Mouse (Mus musculus) hindbrain, embryonic 12.5 days (tissue): Measurements from ENCODE around the gene Mmp21. TPM values are rescaled to one million over a fixed set of nuclear protein-coding genes. Genes with fewer than 3 reads are reported as not detected.

Experiments
- ATAC-seq: fragments of 200-750 bp; cut with Nextera tagmentation; 2 replicates; pipeline ENCODE4 v1.8.0; 2017; ENCODE audit warnings: moderate TSS enrichment; ENCODE audit not compliant: low FRiP score
- H3K27ac ChIP-seq: fragments of 300-500 bp; sonication (generic); 2 replicates; pipeline ENCODE4 v1.5.1; 2016; ENCODE audit warnings: mild to moderate bottlenecking
- H3K27me3 ChIP-seq: fragments of 300-500 bp; sonication (generic); 2 replicates; pipeline ENCODE4 v1.6.1; 2016; ENCODE audit warnings: mild to moderate bottlenecking
- H3K36me3 ChIP-seq: fragments of 300-500 bp; sonication (generic); 2 replicates; pipeline ENCODE4 v1.6.1; 2016; ENCODE audit warnings: mild to moderate bottlenecking
- H3K4me1 ChIP-seq: fragments of 300-500 bp; sonication (generic); 2 replicates; pipeline ENCODE4 v1.6.1; 2016
- H3K4me2 ChIP-seq: fragments of 300-500 bp; sonication (generic); replicated peaks from 2 replicates; pipeline ENCODE4 v1.6.1; 2016; ENCODE audit warnings: mild to moderate bottlenecking
- H3K4me3 ChIP-seq: fragments of 300-500 bp; sonication (generic); 2 replicates; pipeline ENCODE4 v1.5.1; 2016; ENCODE audit warnings: mild to moderate bottlenecking
- H3K9ac ChIP-seq: fragments of 300-500 bp; sonication (generic); 2 replicates; pipeline ENCODE4 v1.6.1; 2016; ENCODE audit warnings: mild to moderate bottlenecking, moderate library complexity
- H3K9me3 ChIP-seq: fragments of 300-500 bp; sonication (generic); replicated peaks from 2 replicates; pipeline ENCODE4 v1.6.1; 2016; ENCODE audit warnings: mild to moderate bottlenecking
- WGBS: fragments of 180-500 bp; shearing (Covaris S2); methylation state at CpG from one replicate; pipeline ENCODE4 v1.1.7; 2016; 5-methylcytosine and 5-hydroxymethylcytosine counted together
- polyA plus RNA-seq: library from polyadenylated mRNA; unstranded; fragments of >200 nt; fragmentation: Nextera tagmentation; extraction: Ambion mirVana; gene quantifications from 2 replicates; pipeline ENCODE4 v1.2.1, GENCODE M21; 2016

The Mmp21 gene
- polyA plus RNA-seq, 1 experiment from 2014 or later, result not detected

DNA sequence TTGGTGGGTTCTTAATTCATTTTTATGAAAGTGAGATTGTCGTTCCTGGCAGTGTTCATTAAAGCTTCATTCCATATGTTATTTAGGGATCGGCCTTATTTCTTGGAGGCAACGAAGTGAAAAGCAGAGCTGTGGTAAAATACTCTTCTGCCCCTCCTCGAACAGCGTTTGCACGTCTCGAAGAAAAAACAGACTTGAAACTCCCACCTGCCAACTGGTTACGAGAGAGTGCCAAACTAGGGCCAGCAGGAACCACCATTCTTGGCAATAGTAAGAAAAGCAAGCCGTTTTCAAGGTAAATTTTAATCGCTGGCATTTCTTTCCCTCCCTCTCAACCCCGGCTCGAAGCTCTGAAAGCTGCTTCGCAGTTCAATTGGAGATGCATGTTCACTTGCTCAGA lies 41.0 kb downstream of the Mmp21 start:
- 92% methylated on average over 13 of the region's 13 CpGs for WGBS
- H3K4me3 ChIP-seq, result no peak overlapping the region
- no peak overlapping the region for H3K9ac ChIP-seq

GRCm38 (mm10) chr7:133638306-133638705 lies 41.6 kb downstream of the Mmp21 start:
- 16% methylated on average over 13 of the region's 13 CpGs for WGBS
- Histone ChIP-seq H3K4me2 (peak overlapping the region; percentile 94), H3K9me3 (no peaks in the 10 kb centered on the region), H3K27ac (no peak overlapping the region; the same call in 1 of the 2 replicates), H3K27me3 (no peaks in the 10 kb centered on the region), H3K9ac (peak overlapping the region; percentile 92), H3K4me3 (peak overlapping the region; percentile 95), H3K36me3 (peaks cover 27% of the 10 kb centered on the region), H3K4me1 (peaks cover 11% of the 10 kb centered on the region)
- ATAC-seq, result no peak

More for the DNA sequence above, 41.0 kb downstream of the Mmp21 start:
- no peak for ATAC-seq
- Histone ChIP-seq H3K36me3 (peaks cover 32% of the 10 kb centered on the region), H3K27ac (no peak overlapping the region), H3K4me1 (peaks cover 11% of the 10 kb centered on the region), H3K27me3 (no peaks in the 10 kb centered on the region), H3K4me2 (0 out of 2 replicates have a peak overlapping the region, but pooled peaks have one; percentile 11), H3K9me3 (no peaks in the 10 kb centered on the region)

GRCm38 (mm10) chr7:133637361-133638305 lies 42.2 kb downstream of the Mmp21 start, which contains the start of gene Edrf1:
Edrf1 (plus strand) TSS chr7:133637543.
- peak; percentile 98 for ATAC-seq
- Histone ChIP-seq H3K27me3 (no peaks in the 10 kb centered on the region), H3K27ac (peak within 1 kb of the TSS; percentile 94), H3K9me3 (no peaks in the 10 kb centered on the region), H3K36me3 (peaks cover 21% of the 10 kb centered on the region), H3K4me2 (peak within 1 kb of the TSS; percentile 94), H3K9ac (peak within 1 kb of the TSS; percentile 92), H3K4me1 (peaks cover 11% of the 10 kb centered on the region), H3K4me3 (peak within 1 kb of the TSS; percentile 95)
- WGBS, result under 1% methylated on average over 81 of the region's 81 CpGs

- peaks cover 13% of the 10 kb centered on the region for H3K36me3 ChIP-seq
- no peaks in the 10 kb centered on the region for H3K27me3 ChIP-seq
- peak overlapping the region; percentile 94 for H3K27ac ChIP-seq
- peak overlapping the region; percentile 95 for H3K4me3 ChIP-seq
- peaks cover 11% of the 10 kb centered on the region for H3K4me1 ChIP-seq
- peak overlapping the region; percentile 79 for H3K9ac ChIP-seq
- H3K9me3 ChIP-seq, result no peaks in the 10 kb centered on the region
- ATAC-seq, result peak; percentile 56
- peak overlapping the region; percentile 94 for H3K4me2 ChIP-seq
- 3% methylated on average over 21 of the region's 21 CpGs for WGBS
Observed at GRCm38 (mm10) chr7:133636738-133637352, 43.0 kb downstream of the Mmp21 start.

- 57% methylated on average over 10 of the region's 12 CpGs for WGBS
- Histone ChIP-seq H3K9ac (no peak overlapping the region), H3K27ac (no peak overlapping the region), H3K4me2 (no peak overlapping the region), H3K36me3 (no peaks in the 10 kb centered on the region), H3K27me3 (no peaks in the 10 kb centered on the region), H3K4me1 (peaks cover 11% of the 10 kb centered on the region), H3K4me3 (no peak overlapping the region), H3K9me3 (no peaks in the 10 kb centered on the region)
- ATAC-seq, result no peak
Observed at GRCm38 (mm10) chr7:133634932-133635650, 44.8 kb downstream of the Mmp21 start.

DNA sequence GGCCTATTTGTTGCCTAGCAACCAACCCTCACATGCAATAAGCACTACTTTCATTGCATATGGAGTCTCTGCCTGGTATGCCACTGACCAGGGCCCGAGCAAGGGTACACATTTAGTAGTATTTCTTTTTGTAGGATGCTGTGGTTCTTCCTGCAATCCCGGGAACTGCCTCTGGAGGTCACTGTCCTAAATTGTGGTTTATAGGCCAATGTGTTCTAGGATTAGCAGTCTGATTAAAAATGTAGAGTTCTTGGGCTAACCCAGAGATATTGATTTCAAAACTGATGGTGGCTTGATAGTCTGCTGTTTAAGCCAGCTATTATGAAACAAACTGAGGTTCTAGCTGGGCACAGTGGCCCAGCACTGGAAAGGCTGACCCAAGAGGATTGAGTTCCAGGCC lies 47.4 kb downstream of the Mmp21 start:
- Histone ChIP-seq H3K4me3 (no peak overlapping the region), H3K27ac (no peak overlapping the region), H3K4me2 (no peak overlapping the region), H3K36me3 (no peaks in the 10 kb centered on the region), H3K9me3 (no peaks in the 10 kb centered on the region), H3K27me3 (no peaks in the 10 kb centered on the region), H3K9ac (no peak overlapping the region), H3K4me1 (peaks cover 5% of the 10 kb centered on the region; the same call in 1 of the 2 replicates)
- ATAC-seq, result no peak
- WGBS, result 32% methylated on average over 2 of the region's 2 CpGs

GRCm38 (mm10) chr7:133630821-133631220 lies 49.0 kb downstream of the Mmp21 start:
- Histone ChIP-seq H3K36me3 (no peaks in the 10 kb centered on the region), H3K4me1 (peaks cover 8% of the 10 kb centered on the region; the same call in 1 of the 2 replicates), H3K4me3 (no peak overlapping the region), H3K27me3 (no peaks in the 10 kb centered on the region), H3K9ac (no peak overlapping the region), H3K27ac (no peak overlapping the region), H3K9me3 (no peaks in the 10 kb centered on the region), H3K4me2 (no peak overlapping the region)
- ATAC-seq, result no peak
- WGBS, result 85% methylated on average over 5 of the region's 5 CpGs

DNA sequence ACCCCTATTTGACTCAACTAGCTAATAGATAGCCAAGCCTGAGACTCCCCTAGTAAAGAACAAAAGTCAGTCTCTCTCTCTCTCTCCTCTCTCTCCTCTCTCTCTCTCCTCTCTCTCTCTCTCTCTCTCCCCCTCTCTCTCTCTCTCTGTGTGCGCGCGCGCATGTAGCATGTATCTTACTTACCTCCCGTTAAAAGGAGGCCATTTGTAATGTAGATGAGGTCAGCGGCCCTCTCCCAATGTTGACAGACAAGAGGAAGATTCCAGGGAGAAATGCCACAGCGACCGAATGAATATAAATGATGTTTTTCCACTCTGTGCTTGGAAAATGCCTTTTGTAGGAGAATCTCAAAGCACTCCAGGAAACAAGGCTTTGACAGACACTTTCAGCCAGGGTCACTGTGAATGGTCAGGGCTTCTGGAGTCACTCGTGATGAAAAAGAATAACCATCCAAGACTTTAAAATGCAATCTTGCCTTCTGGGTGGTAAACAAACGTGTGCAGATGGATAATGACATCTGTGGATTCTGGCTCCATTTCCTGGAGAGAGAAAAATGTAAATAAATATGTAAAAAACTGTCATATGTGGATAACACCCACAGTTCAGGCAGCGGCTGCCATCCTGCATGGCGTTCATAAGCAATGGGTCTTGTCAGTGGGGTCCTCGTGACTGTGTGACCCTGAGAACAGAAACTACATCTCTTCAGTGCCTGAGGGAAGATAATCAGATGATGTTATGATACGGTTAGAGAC lies 52.5 kb downstream of the Mmp21 start:
- Histone ChIP-seq H3K9ac (no peak overlapping the region), H3K9me3 (no peaks in the 10 kb centered on the region), H3K36me3 (no peaks in the 10 kb centered on the region), H3K4me3 (no peak overlapping the region), H3K4me2 (0 out of 2 replicates have a peak overlapping the region, but pooled peaks have one; percentile 4), H3K4me1 (peaks cover 6% of the 10 kb centered on the region; the same call in 1 of the 2 replicates), H3K27me3 (no peaks in the 10 kb centered on the region), H3K27ac (peak overlapping the region; percentile 4; the same call in 1 of the 2 replicates)
- 0 out of 2 replicates have a peak, but pooled peaks have one; percentile 48 for ATAC-seq
- WGBS, result 29% methylated on average over 14 of the region's 14 CpGs

Other genes with a start within 250 kb of the Mmp21 start
- not detected in 2 replicates for gene Tex36, start 77.9 kb downstream of the Mmp21 start, polyA plus RNA-seq
- 34.4 and 34.6 TPM in 2 replicates for gene Edrf1, start 42.5 kb downstream of the Mmp21 start, polyA plus RNA-seq
- 136 and 143 TPM in 2 replicates for gene Bccip, start 29.3 kb upstream of the Mmp21 start, polyA plus RNA-seq
- 37.4 and 45.1 TPM in 2 replicates for gene Uros, start 30.0 kb upstream of the Mmp21 start, polyA plus RNA-seq
- gene Fank1, start 96.8 kb upstream of the Mmp21 start, polyA plus RNA-seq, result 2.4 and 3.2 TPM in 2 replicates
- gene Dhx32, start 102.7 kb upstream of the Mmp21 start, polyA plus RNA-seq, result 33.0 and 34.5 TPM in 2 replicates